Mouse (Mus musculus): ENCODE results near the gene Lpar3. TPM values are rescaled to one million over a fixed set of nuclear protein-coding genes. Genes with fewer than 3 reads are reported as not detected.

Gene Lpar3
- total RNA-seq, 2 experiments from 2014 or later = 0.15 to 0.69 TPM

GRCm38 (mm10) chr3:146309586-146309985, 88.8 kb downstream of the Lpar3 start:
- DNase-seq = no peak

DNA sequence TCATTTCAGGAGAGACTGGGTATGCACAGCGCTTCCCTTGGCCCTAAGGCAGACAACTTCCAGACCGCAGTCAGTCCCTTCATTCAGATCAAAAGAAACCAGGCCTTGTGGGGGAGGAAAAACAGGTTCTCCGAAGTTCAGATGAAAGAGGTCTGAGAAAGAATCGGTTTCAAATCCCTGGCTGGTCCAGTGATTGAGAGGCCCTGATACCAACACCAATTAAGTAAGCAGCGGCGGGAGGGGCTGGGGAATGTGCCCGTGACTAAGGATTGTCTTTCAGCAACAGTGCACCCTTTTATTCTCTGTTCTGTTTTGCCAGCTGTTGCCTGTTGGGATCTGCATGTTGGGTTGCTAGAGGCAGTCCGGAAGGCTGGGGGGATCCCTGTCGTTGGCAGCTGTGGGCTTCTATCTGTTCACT, 90.4 kb downstream of the Lpar3 start:
- no peak for DNase-seq

DNA sequence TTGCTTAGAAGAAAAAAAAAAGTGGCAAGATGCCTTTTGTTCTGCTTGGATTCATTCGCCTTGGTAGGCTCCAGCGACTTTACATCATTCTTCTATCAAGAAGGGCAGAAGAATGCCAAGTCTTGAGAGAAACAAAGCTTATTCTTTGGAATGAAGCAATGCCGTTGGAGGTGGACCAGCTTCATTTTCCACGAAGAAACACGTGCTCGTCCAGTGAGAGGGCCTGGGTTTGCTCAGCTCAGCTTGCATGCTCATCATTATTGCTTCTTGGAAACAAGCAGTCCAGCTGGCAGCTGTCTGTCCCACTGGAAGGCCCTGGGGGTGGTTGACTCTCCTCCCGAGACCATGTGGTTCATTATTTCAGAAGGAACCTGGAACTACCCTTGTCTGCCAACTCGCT, 94.7 kb downstream of the Lpar3 start:
- DNase-seq = no peak

DNA sequence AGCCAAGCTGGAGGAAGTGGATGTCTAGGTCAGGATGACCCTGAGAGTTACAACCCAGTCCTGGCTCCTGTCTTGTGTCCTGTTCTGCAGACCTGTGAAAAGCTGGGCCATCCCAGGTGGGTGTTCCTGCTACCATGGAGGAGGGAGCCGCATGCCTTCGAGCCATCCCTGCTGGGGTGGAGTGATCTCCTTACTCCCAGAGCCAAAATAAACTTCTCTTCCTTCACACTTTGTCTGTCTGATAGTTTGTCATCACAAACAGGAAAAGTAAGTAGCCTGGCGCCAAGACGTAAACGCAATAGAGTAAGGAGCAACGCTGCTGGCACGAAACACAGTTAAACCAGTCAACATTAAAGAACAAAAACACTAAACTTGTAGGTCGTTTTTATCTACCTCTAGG, 95.5 kb downstream of the Lpar3 start:
- DNase-seq = no peak

DNA sequence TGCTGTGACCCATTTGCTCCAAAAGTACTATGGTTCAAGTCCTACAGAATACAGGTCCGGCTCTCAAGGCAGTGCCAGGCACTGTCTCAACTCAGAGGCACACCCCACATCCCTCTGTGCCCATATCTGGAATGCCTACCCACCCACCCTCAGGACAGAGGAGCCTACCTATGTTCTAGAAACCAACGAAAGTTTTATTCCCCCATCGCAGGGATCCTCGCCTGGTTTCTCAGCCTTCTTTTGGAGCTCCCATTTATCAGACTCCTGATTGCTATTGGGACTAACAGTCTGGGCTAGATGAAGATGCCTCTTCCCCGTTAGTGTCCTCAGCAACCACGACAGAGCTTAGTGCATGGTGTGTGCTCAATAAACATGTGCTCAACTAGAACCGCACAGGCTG, 96.6 kb downstream of the Lpar3 start:
- DNase-seq = no peak

DNA sequence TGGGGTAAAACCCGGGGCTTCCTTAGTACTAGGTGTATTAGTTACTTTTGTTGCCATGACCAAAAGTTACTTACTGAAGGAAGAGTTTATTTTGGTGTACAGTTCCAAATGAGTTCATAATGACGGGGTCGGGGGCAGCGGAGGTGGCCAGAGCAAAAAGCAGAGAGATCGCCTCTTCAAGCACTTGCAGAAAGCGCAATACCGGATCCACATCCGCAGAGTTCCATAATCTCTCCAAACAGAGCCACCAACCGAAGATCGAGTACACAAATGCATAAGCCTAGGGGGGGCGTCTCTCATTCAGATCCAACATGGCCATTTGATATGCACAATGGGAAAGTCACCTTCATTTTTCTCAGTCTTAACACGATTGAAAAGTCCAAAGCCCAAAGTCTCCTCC, 97.1 kb downstream of the Lpar3 start:
- no peak for DNase-seq

DNA sequence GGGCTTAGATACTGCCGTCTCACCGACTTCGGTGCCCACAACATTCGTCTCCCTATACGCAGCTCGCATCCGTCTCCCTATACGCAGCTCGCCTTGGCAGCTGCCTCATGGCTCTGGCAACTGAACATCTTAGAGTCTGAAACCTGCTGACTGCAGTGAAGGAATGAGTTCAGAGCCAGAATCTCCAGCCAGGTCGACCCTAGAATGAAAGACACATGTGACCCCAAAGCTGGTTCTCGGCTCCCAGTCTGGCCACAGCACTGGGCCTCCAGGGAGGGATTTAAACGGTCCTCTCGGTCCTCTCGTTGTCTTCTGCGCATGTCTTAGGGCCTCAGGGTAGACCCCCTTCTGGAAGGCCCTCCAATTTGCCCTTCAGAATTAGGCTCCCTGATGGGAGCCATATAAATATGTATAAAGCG, 97.8 kb downstream of the Lpar3 start:
- no peak for DNase-seq

DNA sequence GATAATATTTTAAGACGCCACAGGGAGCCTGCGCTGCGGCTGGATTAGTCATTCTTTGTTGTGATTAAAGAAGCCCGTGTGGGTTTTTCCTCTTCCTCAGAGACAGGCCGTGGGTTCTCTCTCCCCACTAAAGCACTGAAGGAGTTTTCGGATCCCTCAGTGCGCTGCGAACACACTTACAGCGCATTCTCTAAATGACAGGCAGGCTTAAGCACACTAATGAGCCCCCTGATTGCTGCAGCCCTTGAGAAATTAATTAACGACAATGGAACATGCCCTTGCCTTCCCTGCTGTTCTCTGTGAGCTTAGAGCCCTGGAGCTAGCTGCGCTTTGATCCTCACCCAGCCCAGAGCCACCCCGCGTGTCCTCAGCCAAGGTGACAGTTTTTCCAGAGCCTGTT, 98.2 kb downstream of the Lpar3 start:
- no peak for DNase-seq

GRCm38 (mm10) chr3:146319503-146319902, 98.7 kb downstream of the Lpar3 start:
- no peak for DNase-seq

GRCm38 (mm10) chr3:146324949-146325348, 104.2 kb downstream of the Lpar3 start:
- no peak for DNase-seq

DNA sequence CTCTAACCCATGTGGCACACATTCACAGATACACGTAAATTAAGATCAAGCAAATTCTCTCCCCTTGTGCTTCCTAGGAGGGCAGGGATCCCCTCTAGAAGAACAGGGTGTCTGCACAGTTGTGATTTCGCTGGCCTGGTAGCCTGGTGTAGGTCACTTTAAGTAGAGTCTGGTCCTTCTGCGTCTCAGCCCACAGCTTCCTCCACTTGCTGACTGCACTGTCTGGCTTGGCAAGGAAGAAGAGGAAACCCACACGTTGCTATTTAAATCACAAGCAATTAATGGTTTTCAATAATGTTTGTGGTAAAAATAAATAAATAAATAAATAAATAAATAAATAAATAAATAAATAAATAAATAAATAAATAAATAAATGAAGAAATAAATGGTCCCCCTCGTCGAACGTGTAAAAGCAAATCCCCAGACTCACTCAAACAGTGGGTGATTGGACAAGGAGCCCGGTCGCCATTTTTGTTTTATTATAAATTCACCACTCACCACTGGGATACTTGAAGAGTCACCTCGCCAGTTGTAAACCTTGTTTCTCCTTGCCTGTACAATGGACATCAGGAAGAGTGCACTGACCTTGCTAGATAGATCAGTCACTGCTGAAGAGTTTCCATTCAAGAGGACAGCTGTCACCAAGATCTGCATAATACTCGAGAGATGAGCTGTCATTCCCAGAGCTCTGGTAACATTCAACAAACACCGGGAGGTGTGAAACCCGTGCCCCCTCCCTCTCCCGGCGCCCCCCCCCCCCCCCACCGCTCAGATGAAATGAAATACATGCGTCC, 106.2 kb downstream of the Lpar3 start:
- DNase-seq = no peak

DNA sequence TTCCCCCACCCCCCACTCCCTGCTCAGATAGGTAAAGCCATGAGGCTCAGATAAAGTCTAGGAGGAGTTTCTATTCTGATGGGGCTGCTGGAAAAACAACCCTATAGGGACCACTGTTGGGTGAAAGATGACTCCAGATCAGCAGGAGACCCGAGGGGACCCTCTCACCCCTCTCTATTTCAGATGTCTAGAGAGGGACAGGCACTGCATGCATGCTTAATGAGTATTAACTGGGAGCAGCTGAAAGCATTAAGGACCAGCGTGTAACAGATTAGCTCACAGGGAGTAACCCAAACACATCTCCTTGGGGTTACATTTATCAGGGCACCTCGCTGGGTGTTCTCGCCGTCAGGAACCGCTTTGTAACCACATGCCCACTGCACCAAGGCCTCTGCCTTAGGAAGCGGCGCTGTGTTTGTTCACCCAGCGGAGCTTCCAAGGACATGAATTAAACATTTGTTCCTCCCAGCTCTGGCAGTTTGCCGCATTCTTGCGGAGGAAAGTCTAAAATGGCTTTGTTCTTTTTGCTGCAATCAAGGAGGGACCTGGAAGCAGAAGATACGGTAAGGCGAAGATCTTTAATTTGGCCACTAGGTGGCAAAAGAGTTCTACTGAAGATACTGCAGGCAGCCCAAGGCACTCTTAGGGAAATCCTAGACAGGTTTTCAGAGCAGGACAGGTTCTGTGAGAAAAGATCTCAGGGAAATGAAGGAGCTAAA, 106.9 kb downstream of the Lpar3 start:
- peak; percentile 77 for DNase-seq

GRCm38 (mm10) chr3:146328749-146329148, 108.0 kb downstream of the Lpar3 start:
- DNase-seq = peak; percentile 43

GRCm38 (mm10) chr3:146331819-146332218, 111.1 kb downstream of the Lpar3 start:
- no peak for DNase-seq

DNA sequence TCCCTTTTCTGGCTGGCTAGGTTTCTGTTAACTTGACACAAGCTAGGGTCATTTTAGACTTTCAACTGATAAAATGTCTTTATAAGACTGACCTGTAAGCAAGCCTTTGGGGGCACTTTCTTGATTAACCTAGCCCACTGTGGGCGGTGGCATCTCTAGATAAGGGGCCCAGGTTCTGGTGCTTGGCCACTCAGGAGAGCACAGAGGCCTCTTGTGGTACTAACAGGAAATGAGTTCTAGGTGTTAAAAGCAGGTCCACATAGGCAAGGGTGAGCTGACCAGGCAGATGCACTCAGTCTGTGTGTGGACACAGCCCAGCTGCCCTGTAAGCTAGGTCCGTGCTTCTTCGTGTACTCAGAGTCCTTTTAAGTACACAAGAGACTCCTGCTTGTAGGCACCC, 112.5 kb downstream of the Lpar3 start:
- no peak for DNase-seq

DNA sequence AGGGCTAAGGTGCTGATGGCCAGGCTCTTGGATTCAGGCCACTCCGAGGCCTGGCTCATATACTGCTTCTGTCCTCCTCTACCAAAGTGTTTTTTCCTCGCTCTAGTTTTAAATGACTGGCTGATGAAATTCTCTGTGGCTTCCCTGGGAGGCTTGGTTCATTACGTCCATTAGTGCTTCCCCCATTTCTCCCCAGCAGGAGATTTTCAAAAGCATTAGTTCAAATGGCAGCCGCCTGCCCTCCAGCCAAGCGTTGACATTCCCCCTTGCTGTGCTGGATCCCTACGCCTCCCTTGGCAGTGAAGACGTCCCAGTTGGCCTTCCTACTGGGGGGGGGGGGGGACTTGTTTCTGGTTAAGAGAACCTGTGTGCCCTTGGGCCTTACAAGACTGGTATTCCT, 113.3 kb downstream of the Lpar3 start:
- DNase-seq = no peak

Other genes starting within 250 kb of the Lpar3 start
- gene Syde2, start 233.1 kb upstream of the Lpar3 start, total RNA-seq (2021) = 1 to 10 TPM; 6.3 to 7.9 TPM
- gene Wdr63, start 112.8 kb upstream of the Lpar3 start, total RNA-seq (2021) = under 1 TPM; 0.15 to 0.39 TPM
- gene Mcoln3, start 103.5 kb upstream of the Lpar3 start, total RNA-seq (2021) = under 1 TPM; 0.55 to 0.90 TPM
- 1 to 10 TPM; 1.7 to 1.9 TPM for gene Mcoln2, start 71.1 kb upstream of the Lpar3 start, total RNA-seq (2021)
- 10 to 100 TPM; 12.5 to 17.3 TPM for gene Ssx2ip, start 183.7 kb downstream of the Lpar3 start, total RNA-seq (2021)
- 10 to 100 TPM in 1 of 2 experiments, 1 to 10 TPM in 1; 8.4 to 11.0 TPM for gene Ctbs, start 228.8 kb downstream of the Lpar3 start, total RNA-seq (2021)

Data from adrenal gland, postnatal 10 days (tissue).